Mouse (Mus musculus) heart, adult 2 months (tissue): ENCODE results near the gene Trp63.

Experiments
- CTCF ChIP-seq: fragments of 200-600 bp; IDR thresholded peaks from 2 replicates; pipeline ENCODE4 v1.8.1; 2022; ENCODE audit warnings: antibody characterized with exemption, mild to moderate bottlenecking, moderate library complexity
- EP300 ChIP-seq: fragments of 200-500 bp; IDR thresholded peaks from 2 replicates; pipeline ENCODE4 v1.6.1; 2011; ENCODE audit warnings: low read depth, low read length, control low read depth; ENCODE audit not compliant: insufficient read depth
- POLR2A ChIP-seq: fragments of 200-500 bp; IDR thresholded peaks from 2 replicates; pipeline ENCODE4 v1.6.1; 2011; ENCODE audit warnings: mild to moderate bottlenecking, low read depth, low read length, control low read depth; ENCODE audit not compliant: insufficient read depth

DNA sequence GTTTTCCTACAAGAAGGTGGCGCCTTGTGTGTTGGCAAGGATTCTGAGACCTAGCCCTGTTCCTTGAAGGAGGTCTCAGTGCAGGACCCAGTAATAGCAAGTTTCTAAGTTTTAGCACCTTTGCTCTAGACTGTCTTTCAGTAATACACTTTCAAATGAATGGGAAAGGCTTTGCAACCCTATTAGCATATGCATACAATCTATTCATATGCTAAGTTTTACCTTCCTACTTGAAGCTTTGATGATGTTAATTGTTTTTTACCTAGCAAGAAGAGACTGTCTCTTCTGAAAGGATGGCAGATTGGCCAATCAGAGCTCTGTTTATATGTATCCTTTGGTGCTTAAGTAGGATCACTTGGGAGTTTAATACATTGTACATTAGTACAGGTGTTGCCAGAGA, 187.9 kb downstream of the Trp63 start:
- TF ChIP-seq POLR2A (no peak), CTCF (no peak), EP300 (no peak)
